Mouse (Mus musculus) CH12.LX (cell line): ENCODE measurements around the gene D16Ertd472e. TPM values are rescaled to one million over a fixed set of nuclear protein-coding genes. Genes with fewer than 3 reads are reported as not detected.

ENCODE experiments used
- DNase-seq: peaks from one replicate; pipeline ENCODE4 v3.0.0-alpha.2; 2013; ENCODE audit errors: extremely low read depth
- H3K27ac ChIP-seq: 2 replicates; pipeline ENCODE4 v1.5.1; 2012; ENCODE audit warnings: low read depth, mild to moderate bottlenecking, control low read depth, moderate library complexity; ENCODE audit not compliant: insufficient read depth
- H3K27me3 ChIP-seq: replicated peaks from 2 replicates; pipeline ENCODE3; 2012; ENCODE audit warnings: inconsistent platforms
- H3K36me3 ChIP-seq, 2 experiments: replicated peaks in 1 of 2; 2 replicates each; pipeline versions ENCODE3 to v1.6.1; 2012; ENCODE audit warnings: inconsistent platforms in 1 of 2, low read length in 1 of 2, mild to moderate bottlenecking in 1 of 2, mixed read lengths in 1 of 2, moderate library complexity in 1 of 2; ENCODE audit not compliant: control insufficient read depth in 1 of 2, insufficient read depth in 1 of 2
- H3K4me1 ChIP-seq, 2 experiments: 2 replicates each; pipeline ENCODE4 v1.6.1; 2012; ENCODE audit warnings: inconsistent platforms in 1 of 2, moderate library complexity in 1 of 2; ENCODE audit not compliant: insufficient read depth in 2 of 2, control insufficient read depth in 1 of 2
- H3K4me2 ChIP-seq: 2 replicates; pipeline ENCODE4 v1.6.1; 2012; ENCODE audit warnings: low read depth, mild to moderate bottlenecking, control low read depth; ENCODE audit not compliant: poor library complexity, insufficient read depth, severe bottlenecking
- H3K4me3 ChIP-seq, 3 experiments: fragments of 150-350 bp in 1 of 3; sonication (generic) in 1 of 3; replicated peaks in 1 of 3; 2 replicates each; pipeline versions ENCODE3 to v1.5.1; 2011 to 2012; ENCODE audit warnings: low read depth in 2 of 3, low read length in 2 of 3, mild to moderate bottlenecking in 2 of 3, moderate library complexity in 2 of 3, control low read depth in 1 of 3, improper control_type of control experiment in 1 of 3, inconsistent platforms in 1 of 3, mixed read lengths in 1 of 3; ENCODE audit not compliant: poor library complexity in 1 of 3
- H3K79me2 ChIP-seq: replicated peaks from 2 replicates; pipeline ENCODE4 v1.6.1; 2012; ENCODE audit warnings: mild to moderate bottlenecking, moderate library complexity; ENCODE audit not compliant: control insufficient read depth, poor library complexity, insufficient read depth, severe bottlenecking; ENCODE audit errors: extremely low read depth
- H3K9ac ChIP-seq: 2 replicates; pipeline ENCODE4 v1.6.1; 2012; ENCODE audit warnings: low read depth, mild to moderate bottlenecking, control low read depth, moderate library complexity; ENCODE audit not compliant: insufficient read depth
- H3K9me3 ChIP-seq: replicated peaks from 2 replicates; pipeline ENCODE3; 2012; ENCODE audit warnings: low read length, inconsistent platforms, mixed read lengths
- E2F4 ChIP-seq: IDR thresholded peaks from 2 replicates; pipeline ENCODE4 v1.6.1; 2011; ENCODE audit warnings: low read depth, low read length, improper control_type of control experiment; ENCODE audit not compliant: insufficient replicate concordance
- ELF1 ChIP-seq: IDR thresholded peaks from 2 replicates; pipeline ENCODE4 v1.6.1; 2014; ENCODE audit warnings: low read depth, mild to moderate bottlenecking, inconsistent platforms, low read length, improper control_type of control experiment
- ETS1 ChIP-seq: conservative IDR thresholded peaks from 2 replicates; pipeline ENCODE4 v1.6.1; 2012; ENCODE audit warnings: low read depth, mild to moderate bottlenecking, inconsistent platforms, low read length, improper control_type of control experiment, moderate library complexity
- GABPA ChIP-seq: IDR thresholded peaks from 2 replicates; pipeline ENCODE4 v1.6.1; 2012; ENCODE audit warnings: low read depth, low read length, improper control_type of control experiment, inconsistent platforms; ENCODE audit not compliant: insufficient replicate concordance
- HCFC1 ChIP-seq: IDR thresholded peaks from 2 replicates; pipeline ENCODE4 v1.6.1; 2012; ENCODE audit warnings: low read depth, mild to moderate bottlenecking, inconsistent platforms, low read length, improper control_type of control experiment
- IRF4 ChIP-seq: IDR thresholded peaks from 2 replicates; pipeline ENCODE4 v1.6.1; 2014; ENCODE audit warnings: low read depth, mild to moderate bottlenecking, inconsistent platforms, low read length, improper control_type of control experiment
- JUN ChIP-seq: IDR thresholded peaks from 2 replicates; pipeline ENCODE4 v1.6.1; 2011; ENCODE audit warnings: low read depth, mild to moderate bottlenecking, low read length, improper control_type of control experiment, moderate library complexity; ENCODE audit not compliant: insufficient read depth
- MAFK ChIP-seq: IDR thresholded peaks from 2 replicates; pipeline ENCODE4 v1.6.1; 2011; ENCODE audit warnings: low read length, improper control_type of control experiment; ENCODE audit not compliant: insufficient replicate concordance
- MAX ChIP-seq: IDR thresholded peaks from 2 replicates; pipeline ENCODE4 v1.6.1; 2011; ENCODE audit warnings: low read length, improper control_type of control experiment
- MYC ChIP-seq: IDR thresholded peaks from 2 replicates; pipeline ENCODE4 v1.6.1; 2011; ENCODE audit warnings: low read depth, mild to moderate bottlenecking, improper control_type of control experiment, low read length
- NELFE ChIP-seq: IDR thresholded peaks from 2 replicates; pipeline ENCODE4 v1.6.1; 2011; ENCODE audit warnings: low read depth, low read length, improper control_type of control experiment
- NRF1 ChIP-seq: IDR thresholded peaks from 2 replicates; pipeline ENCODE4 v1.6.1; 2014; ENCODE audit warnings: low read depth, mild to moderate bottlenecking, inconsistent platforms, low read length, improper control_type of control experiment, moderate library complexity
- PAX5 ChIP-seq: IDR thresholded peaks from 2 replicates; pipeline ENCODE4 v1.6.1; 2012; ENCODE audit warnings: low read length, inconsistent platforms, mixed read lengths
- POLR2A ChIP-seq: IDR thresholded peaks from 2 replicates; pipeline ENCODE4 v1.6.1; 2011; ENCODE audit warnings: low read depth, mild to moderate bottlenecking, improper control_type of control experiment, low read length
- RAD21 ChIP-seq: IDR thresholded peaks from 2 replicates; pipeline ENCODE4 v1.6.1; 2011; ENCODE audit warnings: low read depth, mild to moderate bottlenecking, low read length, improper control_type of control experiment, moderate library complexity
- RCOR1 ChIP-seq: conservative IDR thresholded peaks from 2 replicates; pipeline ENCODE4 v1.6.1; 2012; ENCODE audit warnings: low read depth, mild to moderate bottlenecking, inconsistent platforms, low read length, improper control_type of control experiment
- TBP ChIP-seq: conservative IDR thresholded peaks from 2 replicates; pipeline ENCODE4 v1.6.1; 2011; ENCODE audit warnings: low read depth, low read length, improper control_type of control experiment
- UBTF ChIP-seq: IDR thresholded peaks from 2 replicates; pipeline ENCODE4 v1.6.1; 2012; ENCODE audit warnings: low read depth, mild to moderate bottlenecking, inconsistent platforms, low read length, improper control_type of control experiment, moderate library complexity
- dilution Hi-C: fragments of 300-500 bp; cut with MboI; formaldehyde crosslinking; loops from 2 replicates; pipeline ENCODE4 v1.14.3; 2020; ENCODE audit warnings: low sequenced_read_pairs; ENCODE audit not compliant: extremely low pct_unique_long_range_greater_than_20kb, extremely low pct_ligation_motif_present
- in situ Hi-C: fragments of 300-500 bp; cut with MboI; formaldehyde crosslinking; loops from 3 replicates; pipeline ENCODE4 v1.14.3; 2019; ENCODE audit warnings: low sequenced_read_pairs, low pct_ligation_motif_present, low pct_unique_long_range_greater_than_20kb, mixed read lengths
- polyA plus RNA-seq: library from polyadenylated mRNA; unstranded; fragments of >175 nt; gene quantifications from 2 replicates; pipeline ENCODE4 v1.2.1, GENCODE M21; 2012; ENCODE audit warnings: low read depth; ENCODE audit not compliant: insufficient read length
- total RNA-seq, 2 experiments: library from RNA; depleted of rRNA; stranded (reverse); fragments of 300-350 nt in 1 of 2; fragments of >200 nt in 1 of 2; gene quantifications; 2 replicates each; pipeline ENCODE4 v1.2.3; 2012 to 2014

Gene D16Ertd472e
- total and polyA plus RNA-seq, 3 experiments, result 40.6 to 77.5 (median 65.4) TPM

DNA sequence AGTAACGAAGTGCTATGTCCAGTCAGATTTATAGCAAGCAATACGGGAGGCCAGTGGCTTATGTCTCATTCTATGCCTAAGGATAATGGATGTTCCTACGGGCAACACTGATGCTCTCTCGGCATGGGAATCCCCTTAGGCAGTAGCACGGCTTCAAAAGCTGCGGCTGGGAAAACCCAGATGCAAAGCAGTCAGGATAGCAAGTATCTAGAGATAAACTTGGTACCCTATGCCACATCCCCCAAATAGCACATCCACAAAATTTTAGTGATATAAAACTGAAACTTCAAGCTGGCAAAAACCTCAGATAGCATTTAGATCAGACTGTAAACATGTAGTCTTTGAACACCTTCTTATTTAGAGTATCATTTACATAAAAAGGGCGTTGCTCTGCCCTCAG lies 39.2 kb downstream of the D16Ertd472e start (continued):
- TF ChIP-seq NRF1, result no peak
- no peak for TF ChIP-seq UBTF
- 0 out of 2 replicates have a peak, but pooled peaks have one; percentile 52 for TF ChIP-seq RCOR1
- no peak for TF ChIP-seq RAD21
- no peak for TF ChIP-seq HCFC1
- TF ChIP-seq PAX5, result no peak
- TF ChIP-seq POLR2A, result no peak

DNA sequence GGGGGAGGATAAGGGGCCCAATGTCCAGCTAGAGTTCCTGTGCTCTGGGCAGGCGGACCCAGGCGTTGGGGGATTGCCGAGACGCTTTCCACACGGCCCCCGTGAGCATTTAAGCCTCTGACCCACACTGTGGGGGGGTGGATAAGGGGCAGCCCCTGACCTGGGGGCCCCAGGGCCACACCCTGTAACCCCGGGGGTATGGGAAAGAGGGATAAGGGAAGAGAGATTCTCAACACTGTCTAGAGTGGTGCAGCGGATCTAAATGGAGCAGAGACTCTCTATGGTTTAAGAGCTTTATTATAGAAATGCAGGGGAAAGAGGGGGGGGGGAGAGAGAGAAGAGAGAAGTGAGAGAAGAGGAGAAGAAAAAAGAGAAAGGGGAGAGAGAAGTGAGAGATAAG lies 42.0 kb downstream of the D16Ertd472e start:
- H3K4me1 ChIP-seq, result peaks cover 23 to 70% of the 10 kb centered on the region in 2 experiments
- H3K36me3 ChIP-seq, result no peaks in the 10 kb centered on the region
- no peak overlapping the region for H3K4me2 ChIP-seq
- no peak for TF ChIP-seq HCFC1
- no peak for TF ChIP-seq JUN
- TF ChIP-seq GABPA, result no peak
- TF ChIP-seq UBTF, result no peak
- no peak for TF ChIP-seq RCOR1
- TF ChIP-seq IRF4, result no peak
- TF ChIP-seq MAX, result no peak
- TF ChIP-seq ETS1, result no peak
- no peak for TF ChIP-seq PAX5
- TF ChIP-seq MYC, result no peak
- no peak for TF ChIP-seq E2F4
- no peak overlapping the region for H3K27ac ChIP-seq
- no peak overlapping the region for H3K4me3 ChIP-seq
- no peaks in the 10 kb centered on the region for H3K27me3 ChIP-seq
- no peaks in the 10 kb centered on the region for H3K9me3 ChIP-seq
- dilution Hi-C loops, result no loop called here
- H3K79me2 ChIP-seq, result no peaks in the 10 kb centered on the region
- no peak overlapping the region for H3K9ac ChIP-seq
- in situ Hi-C loops, result no loop called here
- DNase-seq, result no peak

DNA sequence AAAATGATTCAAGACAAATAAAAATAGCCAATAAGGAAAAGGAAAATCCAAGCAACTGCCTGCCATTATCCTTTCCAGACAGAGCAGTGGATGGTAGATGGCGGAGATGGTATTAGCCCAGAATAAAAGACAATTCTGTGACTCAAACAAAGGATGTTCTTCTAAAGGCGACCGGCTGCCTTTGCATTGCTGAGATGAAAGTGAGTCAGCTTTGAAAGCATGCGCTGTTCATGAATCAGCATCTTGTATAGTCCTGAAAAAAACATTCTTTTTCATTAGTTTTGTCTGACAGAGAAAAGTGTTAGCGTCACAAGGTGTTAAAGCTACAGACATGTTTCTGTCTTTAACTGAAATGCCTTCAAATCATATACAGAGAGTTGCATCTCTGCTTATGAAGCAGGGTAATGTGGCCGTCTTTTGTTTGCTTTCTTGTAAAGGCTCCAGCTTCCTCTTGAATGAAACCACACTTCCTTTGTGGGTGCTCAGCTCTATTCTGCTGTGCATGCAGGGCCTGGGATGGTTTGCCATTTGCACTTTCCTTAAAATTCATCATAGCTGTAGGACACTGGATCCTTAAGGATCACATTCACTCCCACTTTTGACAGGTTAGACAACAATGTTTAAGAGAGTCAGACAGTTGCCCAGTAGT lies 44.4 kb downstream of the D16Ertd472e start:
- in situ Hi-C loops, result no loop called here
- Histone ChIP-seq H3K79me2 (no peaks in the 10 kb centered on the region), H3K4me3 (no peak overlapping the region), H3K27me3 (no peaks in the 10 kb centered on the region), H3K27ac (no peak overlapping the region), H3K4me1 (peaks cover 16 to 52% of the 10 kb centered on the region in 2 experiments), H3K9ac (no peak overlapping the region), H3K9me3 (no peaks in the 10 kb centered on the region), H3K36me3 (no peaks in the 10 kb centered on the region), H3K4me2 (no peak overlapping the region)
- no peak for DNase-seq
- dilution Hi-C loops, result no loop called here
- TF ChIP-seq NELFE (no peak), MAFK (0 out of 2 replicates have a peak, but pooled peaks have one; percentile 16), ELF1 (no peak), TBP (no peak), IRF4 (no peak)
